Comparison of ENCODE assay signal across 9 mouse cellular contexts in genomic region chr2:30128789-30129188, GRCm38 (mm10). TPM values are rescaled to one million over a fixed set of nuclear protein-coding genes. Genes with fewer than 3 reads are reported as not detected.
DNase-seq lines count a peak whose midpoint lies in the region; ATAC-seq and TF ChIP-seq lines count a peak whose summit lies in the region.
"Had no signal": no experiment of that assay in that cellular context is flagged by ENCODE, and none has a peak within 500 bp of the region (broad histone marks: within the 10 kb centered on the region; RNA-seq: fewer than 3 reads in every experiment).

No protein-coding gene starts in this region.

- H3K27me3 ChIP-seq in G1E (ENCODE audit: insufficient read depth, low read length) = no peaks in the 10 kb centered on the region
- H3K27me3 ChIP-seq: heart, embryonic 13.5 days had no signal

- ATAC-seq in cerebellum, adult (ENCODE audit: insufficient number of reproducible peaks, low FRiP score, low TSS enrichment) = no peak
- no peak for ATAC-seq in G1E (ENCODE audit: extremely low read depth, insufficient number of reproducible peaks, low FRiP score, poor library complexity, severe bottlenecking)

- H3K4me3 ChIP-seq in G1E (ENCODE audit: low read depth, low read length) = no peak overlapping the region
- H3K4me3 ChIP-seq: heart, embryonic 13.5 days had no signal

- intact Hi-C loops in gastrocnemius, postnatal 36 days (cut with DNase I) = loop anchor here (2.0 kb wide), 1 partner anchor 30 kb away; no protein-coding TSS in a partner anchor

- peaks cover 5% of the 10 kb centered on the region for H3K9me3 ChIP-seq in G1E (replicated peaks)
- H3K9me3 ChIP-seq: heart, embryonic 13.5 days had no signal

- H3K36me3 ChIP-seq in G1E (replicated peaks) = no peaks in the 10 kb centered on the region
- H3K36me3 ChIP-seq: heart, embryonic 13.5 days had no signal

- peak; percentile 11; the same call in 1 of the 2 replicates for TF ChIP-seq CTCF in G1E (IDR thresholded peaks at IDR 0.05; ENCODE audit: low read depth, low read length)

- peaks cover 26% of the 10 kb centered on the region for H3K4me1 ChIP-seq in G1E (ENCODE audit: insufficient read depth, low read depth, low read length)

- DNase-seq in cerebellum, adult 18-20 months = peak; percentile 47 to 52
- peak; percentile 41 for DNase-seq in layer of hippocampus, adult 9-10 months (ENCODE audit: low spot score)
- DNase-seq in layer of hippocampus, postnatal 36 days = no peak
- DNase-seq in G1E (ENCODE audit: low spot score) = no peak
- peak; percentile 52 for DNase-seq in kidney, postnatal 10 days
- no peak for DNase-seq in yolk sac, embryonic 10.5 days (ENCODE audit: low spot score)
- DNase-seq in gastrocnemius, postnatal 36 days = no peak

RNA-seq across cellular contexts. Expression of gene Zer1, which starts 4.4 kb away (rescaled TPM):
- 100 to 1,000 TPM; 189 to 198 TPM for total RNA-seq in layer of hippocampus, postnatal 36 days (2021)
- 25.1 and 25.8 TPM in 2 replicates for total RNA-seq in G1E (2014; fragmentation: Nextera tagmentation)
- 9.7 and 10.4 TPM in 2 replicates for total RNA-seq in G1E (2017)
- 13.2 and 18.9 TPM in 2 replicates for polyA plus RNA-seq in G1E (2012)
- total RNA-seq in gastrocnemius, postnatal 36 days (2021) = 10 to 100 TPM; 19.9 to 21.7 TPM

RNA-seq across cellular contexts. Expression of gene Tbc1d13, which starts 4.8 kb away (rescaled TPM):
- 10 to 100 TPM; 58.5 to 61.7 TPM for total RNA-seq in layer of hippocampus, postnatal 36 days (2021)
- total RNA-seq in G1E (2014; fragmentation: Nextera tagmentation) = 30.2 and 38.6 TPM in 2 replicates
- total RNA-seq in G1E (2017) = 38.0 and 38.5 TPM in 2 replicates
- 24.5 and 25.2 TPM in 2 replicates for polyA plus RNA-seq in G1E (2012)
- 10 to 100 TPM; 11.4 to 12.2 TPM for total RNA-seq in gastrocnemius, postnatal 36 days (2021)

RNA-seq across cellular contexts. Expression of gene Zdhhc12, which starts 35.3 kb away (rescaled TPM):
- total RNA-seq in layer of hippocampus, postnatal 36 days (2021) = 1 to 10 TPM; 9.4 to 9.5 TPM
- total RNA-seq in G1E (2014; fragmentation: Nextera tagmentation) = 25.4 and 29.4 TPM in 2 replicates
- total RNA-seq in G1E (2017) = 9.5 and 10.3 TPM in 2 replicates
- polyA plus RNA-seq in G1E (2012) = 31.0 and 31.4 TPM in 2 replicates
- 1 to 10 TPM; 2.6 to 3.0 TPM for total RNA-seq in gastrocnemius, postnatal 36 days (2021)

RNA-seq across cellular contexts. Expression of gene Endog, which starts 42.5 kb away (rescaled TPM):
- total RNA-seq in layer of hippocampus, postnatal 36 days (2021) = 10 to 100 TPM; 21.3 to 21.9 TPM
- total RNA-seq in G1E (2014; fragmentation: Nextera tagmentation) (1.1 and 2.4 TPM in 2 replicates), G1E (2017) (7.8 and 8.3 TPM in 2 replicates)
- 36.0 and 43.2 TPM in 2 replicates for polyA plus RNA-seq in G1E (2012)
- total RNA-seq in gastrocnemius, postnatal 36 days (2021) = 10 to 100 TPM; 51.4 to 54.6 TPM

RNA-seq across cellular contexts. Expression of gene Spout1, which starts 49.5 kb away (rescaled TPM):
- total RNA-seq in layer of hippocampus, postnatal 36 days (2021) = 10 to 100 TPM; 34.5 to 37.2 TPM
- 20.3 and 24.2 TPM in 2 replicates for total RNA-seq in G1E (2014; fragmentation: Nextera tagmentation)
- total RNA-seq in G1E (2017) = 24.6 and 27.0 TPM in 2 replicates
- 51.3 and 57.0 TPM in 2 replicates for polyA plus RNA-seq in G1E (2012)
- total RNA-seq in gastrocnemius, postnatal 36 days (2021) = 1 to 10 TPM; 4.5 to 4.8 TPM

Comparison
In these comparisons a context has a peak if more than half of its experiments do, and no peak if none do; other contexts are left out.
1. DNase-seq: peak in cerebellum, adult 18-20 months (2 of 2), layer of hippocampus, adult 9-10 months (single experiment) and kidney, postnatal 10 days (single experiment); none in layer of hippocampus, postnatal 36 days (0 of 2), G1E (single experiment), yolk sac, embryonic 10.5 days (single experiment) and gastrocnemius, postnatal 36 days (0 of 2).
2. RNA of gene Zer1, which starts 4.4 kb away (total RNA-seq): 189 to 198 TPM in layer of hippocampus, postnatal 36 days; 9.7 to 25.8 TPM in G1E and 19.9 to 21.7 TPM in gastrocnemius, postnatal 36 days; every median in the first group is over 4 times any median in the second.